Mouse (Mus musculus): Measurements from ENCODE around the gene Bcl9l.

Gene Bcl9l

DNA sequence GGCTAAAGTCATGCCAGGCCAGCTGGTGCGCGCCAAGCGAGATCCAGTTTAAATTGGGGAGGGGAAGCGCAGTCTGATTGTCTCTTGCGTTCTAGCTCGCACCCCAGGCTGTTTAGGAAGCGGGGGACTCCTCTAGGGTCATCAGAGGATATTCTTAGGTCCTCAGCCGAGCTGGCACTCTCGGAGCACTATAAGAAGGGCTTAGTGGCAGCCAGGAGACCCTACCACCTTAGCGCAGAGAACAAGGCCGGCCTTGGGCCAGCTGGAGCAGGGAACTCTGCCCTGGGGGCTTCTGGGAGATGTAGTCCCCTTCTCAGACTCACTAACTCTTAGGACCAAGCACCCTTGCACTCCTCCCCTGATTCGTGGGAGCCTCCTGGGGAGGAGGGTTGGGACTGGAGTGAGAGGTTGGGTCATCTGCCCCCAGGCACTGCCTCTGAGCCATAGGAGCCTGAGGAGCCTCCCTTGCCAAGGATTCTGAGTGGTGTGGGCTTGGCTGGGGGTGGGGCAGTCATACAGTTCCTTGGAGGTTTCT lies 952 bp downstream of the Bcl9l start:
- peak; percentile 29 for DNase-seq

DNA sequence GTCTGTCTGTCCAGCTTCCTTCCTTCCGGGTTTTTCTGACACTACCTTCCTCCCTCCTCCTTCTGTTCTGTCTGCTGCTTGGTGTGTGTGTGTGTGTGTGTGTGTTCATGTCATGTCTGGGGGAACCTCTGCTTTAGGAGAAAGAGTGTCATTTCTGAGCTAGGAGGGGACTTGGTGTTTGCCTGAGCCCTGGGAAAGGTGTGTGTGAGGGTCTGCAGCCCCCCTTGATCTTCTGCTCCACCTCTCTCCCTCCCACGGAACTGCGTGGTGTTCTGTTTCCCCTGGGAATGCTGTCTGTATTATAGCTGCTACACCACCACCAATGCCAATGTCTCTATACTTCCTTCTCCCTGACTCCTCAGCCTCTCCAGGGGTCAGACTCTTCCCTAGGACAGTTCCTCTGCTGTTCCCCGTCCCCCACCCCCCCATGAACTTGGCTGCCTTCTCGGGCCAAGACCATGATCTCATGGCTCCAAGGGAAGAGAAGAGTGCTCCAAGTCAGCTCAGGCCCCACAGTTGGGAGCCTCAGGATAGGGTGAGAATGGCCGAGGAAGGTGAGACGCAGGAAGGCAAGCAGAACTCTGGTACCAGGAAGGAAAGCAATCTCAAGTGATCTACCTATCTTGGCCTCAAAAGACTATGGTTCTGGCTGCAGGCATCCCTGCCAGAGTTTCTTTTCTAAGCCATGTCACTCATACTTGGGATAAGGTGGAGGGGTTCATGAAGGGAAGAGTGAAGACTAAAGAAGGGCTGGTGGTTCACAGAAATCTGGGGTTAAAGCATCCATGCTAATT lies 1.9 kb downstream of the Bcl9l start:
- no peak for DNase-seq

- DNase-seq: no peak
Observed at GRCm38 (mm10) chr9:44485105-44485515, 2.5 kb downstream of the Bcl9l start.

GRCm38 (mm10) chr9:44485516-44486161 lies 3.0 kb downstream of the Bcl9l start:
- peak; percentile 24 for DNase-seq

GRCm38 (mm10) chr9:44486335-44486734 lies 3.7 kb downstream of the Bcl9l start:
- DNase-seq: peak; percentile 47

DNA sequence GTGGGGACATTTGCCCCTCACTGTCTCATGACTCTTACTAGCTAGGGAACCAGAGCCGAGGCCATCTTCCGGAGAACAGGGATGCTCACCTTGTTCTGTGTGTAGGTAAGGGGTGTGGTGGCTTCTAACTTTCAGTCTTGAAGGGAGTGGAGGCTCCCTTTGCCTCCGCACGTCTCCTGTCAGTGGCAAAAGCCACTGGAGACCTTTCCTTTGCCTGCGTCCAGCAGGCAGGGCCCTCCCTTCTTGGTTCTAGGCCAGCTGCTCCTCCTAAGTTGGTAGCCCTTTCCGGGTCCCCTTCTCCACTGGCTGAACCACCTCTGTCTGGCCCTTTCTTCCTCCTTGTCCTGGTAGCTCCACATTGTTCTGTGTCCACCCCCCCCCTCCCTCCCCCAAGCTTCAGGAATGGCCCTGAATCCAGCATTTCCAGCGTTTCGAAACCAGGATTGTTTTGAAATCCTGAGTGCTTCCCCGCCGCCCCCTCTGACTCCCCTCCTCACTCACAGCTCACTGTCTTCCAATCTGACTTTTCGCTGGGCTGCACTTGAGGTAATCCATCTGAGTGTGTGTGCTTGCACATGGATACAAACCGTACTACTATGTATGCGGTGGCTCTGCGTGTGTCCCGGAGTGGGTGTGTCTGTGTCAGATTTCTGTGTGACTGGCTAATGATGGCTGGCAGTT lies 4.3 kb downstream of the Bcl9l start:
- peak; percentile 14 for DNase-seq

DNA sequence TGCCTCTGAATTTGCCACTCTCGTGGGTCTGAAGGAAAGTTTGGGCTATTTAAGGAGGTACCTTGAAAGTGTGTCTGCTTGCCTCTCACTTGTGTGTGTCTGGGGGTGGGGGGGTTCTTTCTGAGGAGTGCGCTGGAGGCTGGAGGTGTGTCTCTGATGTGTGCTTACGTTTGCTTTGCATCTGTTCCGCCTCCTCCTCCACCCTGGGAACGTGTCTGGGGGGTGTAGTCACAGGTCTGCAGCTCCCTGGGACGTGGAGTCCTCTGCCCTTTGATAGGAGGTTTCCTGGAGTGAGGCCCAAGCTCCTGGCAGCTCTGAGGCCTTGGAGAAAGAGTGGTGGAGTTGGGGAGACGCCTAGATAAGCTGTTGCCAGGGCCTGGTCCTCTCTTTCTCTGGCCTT lies 4.8 kb downstream of the Bcl9l start:
- DNase-seq: peak; percentile 28

DNA sequence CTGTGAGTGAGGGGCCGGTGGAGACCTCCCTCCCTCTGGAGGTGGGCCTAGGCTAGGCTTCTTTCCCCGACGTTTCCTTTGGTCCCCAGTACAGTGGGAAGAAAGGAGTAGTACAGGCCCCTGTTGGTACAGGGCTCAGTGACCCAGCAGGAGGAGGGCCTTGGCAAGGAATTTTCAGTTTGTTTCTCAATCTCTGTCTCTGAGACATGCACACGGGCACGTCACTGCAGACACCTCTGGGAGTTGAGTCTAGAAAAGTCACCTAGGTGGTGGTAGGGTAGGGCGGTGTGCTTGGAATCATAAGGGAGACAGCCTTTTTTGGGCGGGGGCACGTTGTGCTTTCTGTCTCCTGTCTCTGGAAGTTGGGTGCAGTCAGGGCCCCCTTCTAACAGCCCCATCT lies 5.8 kb downstream of the Bcl9l start:
- no peak for DNase-seq

GRCm38 (mm10) chr9:44488855-44489381 lies 6.3 kb downstream of the Bcl9l start:
- DNase-seq: peak; percentile 61

DNA sequence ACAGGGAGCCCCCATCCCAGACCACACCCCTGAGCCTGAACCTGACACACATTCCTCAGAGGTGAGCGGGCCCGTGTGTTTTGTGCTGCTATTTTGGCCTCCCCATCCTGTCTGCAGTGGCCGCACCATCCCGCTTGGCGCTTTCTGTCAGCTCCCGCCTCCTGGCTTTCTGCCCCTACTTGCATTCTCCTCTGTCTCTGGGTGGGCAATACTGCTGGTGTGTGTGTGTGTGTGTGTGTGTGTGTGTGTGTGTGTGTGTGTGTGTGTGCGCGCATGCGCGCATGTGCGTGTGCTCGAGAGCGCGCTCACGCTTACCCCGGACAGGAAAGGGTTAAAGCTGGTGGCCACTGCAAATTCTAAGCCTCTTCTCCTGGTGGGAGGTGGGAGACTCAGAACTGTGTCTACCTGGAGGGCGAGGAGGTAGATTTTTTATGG lies 7.0 kb downstream of the Bcl9l start:
- DNase-seq: peak; percentile 30

DNA sequence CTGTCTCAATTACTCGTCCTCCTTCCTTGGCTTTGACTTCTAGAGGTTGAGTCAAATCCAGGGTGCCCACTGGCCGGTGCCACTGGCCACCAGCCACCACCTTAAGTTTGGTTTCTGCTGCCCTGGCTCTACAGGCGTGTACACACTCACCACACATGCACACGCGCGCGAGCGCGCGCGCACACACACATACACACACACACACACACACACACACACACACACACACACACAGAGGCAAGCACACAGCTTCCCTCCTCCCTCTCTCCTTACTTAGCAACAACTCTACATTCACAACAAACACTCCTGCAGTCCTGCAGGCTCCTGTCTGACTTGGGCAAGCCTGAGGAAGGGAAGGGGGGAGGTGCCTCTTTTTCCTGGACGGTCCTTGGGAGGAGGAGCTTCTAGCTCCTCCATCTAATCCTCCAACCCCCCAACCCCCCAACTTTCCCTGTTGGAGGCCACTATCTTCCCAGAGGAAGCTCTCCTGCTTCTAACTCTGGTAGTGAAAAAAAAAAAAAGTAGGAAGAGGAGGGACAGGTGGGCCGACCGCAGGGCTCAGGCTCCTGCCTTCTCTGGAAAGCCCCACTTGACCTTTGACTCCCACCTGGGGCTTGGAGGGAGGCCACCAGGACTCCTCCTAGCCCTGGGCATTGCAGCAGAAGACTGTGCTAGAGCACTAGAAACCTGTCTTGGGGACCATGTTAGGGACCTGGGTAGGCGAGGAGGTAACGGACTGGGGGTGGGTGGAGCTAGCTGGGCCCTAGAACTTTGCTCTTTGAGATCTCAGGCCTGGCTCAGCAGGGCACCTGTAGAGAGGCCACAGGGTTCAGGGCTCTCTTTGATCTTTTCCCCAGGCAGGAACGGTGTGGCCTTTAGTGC lies 7.7 kb downstream of the Bcl9l start:
- peak; percentile 32 for DNase-seq

GRCm38 (mm10) chr9:44491351-44491750 lies 8.7 kb downstream of the Bcl9l start:
- DNase-seq: no peak

- DNase-seq: peak; percentile 15
Observed at GRCm38 (mm10) chr9:44492631-44493461, 10.2 kb downstream of the Bcl9l start.

DNA sequence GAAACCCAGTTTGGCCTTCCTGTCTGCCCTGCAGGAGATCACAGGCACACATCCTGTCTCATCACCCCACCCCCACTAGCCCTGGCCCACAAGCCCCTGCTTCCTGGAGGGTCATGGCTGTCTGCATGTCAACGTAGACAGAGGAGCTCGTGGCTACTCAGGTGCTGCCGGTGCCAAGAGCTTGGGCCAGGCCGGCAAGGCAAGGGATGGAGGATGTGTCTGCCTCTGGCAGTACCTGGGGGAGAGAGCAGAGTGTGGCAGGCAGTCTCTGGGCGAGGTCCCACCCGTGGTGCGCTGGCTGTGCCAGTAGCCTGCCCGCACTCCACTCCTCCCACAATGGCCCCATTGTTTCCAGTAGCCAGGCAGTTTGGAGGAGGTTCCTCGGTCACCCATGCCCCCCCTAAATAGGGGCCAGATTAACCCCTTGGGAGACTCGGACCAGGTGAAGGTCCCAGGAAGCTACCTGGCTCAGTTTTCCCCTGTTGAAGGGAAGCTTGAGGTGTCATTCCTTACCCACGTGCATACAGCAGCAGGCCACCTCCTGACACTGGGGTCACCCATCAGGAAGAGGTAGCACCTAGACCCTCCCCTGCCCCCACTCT lies 11.7 kb downstream of the Bcl9l start:
- DNase-seq: peak; percentile 15

- DNase-seq: peak; percentile 31
Observed at GRCm38 (mm10) chr9:44494863-44495809, 12.5 kb downstream of the Bcl9l start.

DNA sequence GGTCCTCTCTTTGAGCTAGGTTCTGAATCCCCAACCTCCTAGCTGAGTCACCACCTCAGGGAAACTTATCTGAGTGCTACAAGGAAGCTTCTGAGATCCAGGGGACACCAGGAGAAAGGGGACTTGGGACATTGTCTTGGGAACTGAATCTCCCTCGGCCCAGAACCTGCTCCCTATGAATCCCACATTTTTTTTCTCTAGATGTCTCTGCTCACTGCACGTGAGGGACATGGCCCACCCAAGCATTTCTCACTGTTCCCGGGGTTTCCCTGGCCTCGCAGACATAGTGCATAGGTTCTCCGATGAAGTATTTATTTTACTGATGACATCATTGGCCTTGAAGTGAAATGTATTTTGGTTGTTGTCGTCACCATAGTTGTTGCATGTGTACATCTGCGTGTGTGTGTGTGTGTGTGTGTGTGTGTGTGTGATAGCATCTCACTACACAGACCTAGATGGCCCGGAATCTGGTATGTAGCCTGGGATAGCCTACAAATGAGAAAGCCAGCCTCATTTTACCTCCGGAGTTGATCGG lies 13.3 kb downstream of the Bcl9l start:
- DNase-seq: no peak

GRCm38 (mm10) chr9:44496803-44497461 lies 14.3 kb downstream of the Bcl9l start:
- no peak for DNase-seq

DNA sequence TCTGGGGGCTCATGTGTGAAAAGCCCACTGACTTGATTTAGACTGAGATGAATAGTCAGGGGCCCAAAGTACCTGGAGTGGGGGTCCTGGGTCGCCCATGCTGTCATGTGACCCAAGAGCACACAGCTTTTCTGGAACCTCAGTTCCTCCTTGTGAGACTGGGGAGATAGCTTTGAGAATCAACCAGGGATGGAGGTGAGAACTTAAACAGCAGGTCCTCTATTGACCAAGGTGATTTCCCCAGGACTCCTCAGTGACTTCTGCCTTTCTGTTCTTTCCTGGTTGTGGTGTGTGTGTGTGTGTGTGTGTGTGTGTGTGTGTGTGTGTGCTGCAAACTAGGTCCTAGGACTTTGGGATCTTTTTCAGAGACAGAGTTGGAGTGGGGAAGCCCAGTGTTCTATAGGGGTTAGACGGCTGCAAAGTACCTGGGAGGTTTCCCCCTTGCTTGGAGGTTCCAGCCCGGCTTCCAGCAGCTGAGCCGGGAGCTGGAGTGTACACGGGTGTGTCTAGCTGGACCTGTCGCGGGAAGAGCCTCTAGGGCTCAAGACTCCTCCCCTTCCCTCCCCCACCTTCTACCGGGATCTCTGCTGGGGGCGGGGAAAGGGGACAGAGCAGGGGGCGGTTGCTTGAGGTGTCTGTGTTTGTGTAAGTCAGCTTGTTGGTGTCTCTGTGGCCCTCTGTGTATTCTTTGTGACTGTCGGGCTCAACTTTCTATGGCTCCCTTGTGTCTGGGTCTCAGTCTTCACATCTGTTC lies 15.2 kb downstream of the Bcl9l start:
- DNase-seq: peak; percentile 61
